Mouse (Mus musculus) ovary, adult 10 weeks (tissue): ENCODE data around the gene Rpl7l1. TPM values are rescaled to one million over a fixed set of nuclear protein-coding genes. Genes with fewer than 3 reads are reported as not detected.

ENCODE experiments used
- polyA plus RNA-seq: library from polyadenylated mRNA; stranded (reverse); fragments of 350-450 nt; fragmentation: Illumina TruSeq; extraction: RNeasy Lipid Tissue Mini Kit (QIAGEN cat#74804); gene quantifications from one replicate; pipeline ENCODE4 v1.2.3, GENCODE M21; 2014

Gene Rpl7l1
- 31.4 TPM for polyA plus RNA-seq

GRCm38 (mm10) chr17:46782341-46783221, at the start of gene Rpl7l1:
Gene Rpl7l1 (minus strand): TSS chr17:46782672.

GRCm38 (mm10) chr17:46772404-46773277, 9.8 kb downstream of the Rpl7l1 start, which contains the start of gene 2310039H08Rik:
Gene 2310039H08Rik (plus strand): TSS chr17:46772635.

GRCm38 (mm10) chr17:46763544-46763943, 18.9 kb downstream of the Rpl7l1 start, which contains the start of gene Ptcra:
Gene Ptcra (minus strand): TSS chr17:46763712.

GRCm38 (mm10) chr17:46751794-46752556, 30.5 kb downstream of the Rpl7l1 start, which contains the start of gene Cnpy3:
Gene Cnpy3 (minus strand): TSS chr17:46752214.

GRCm38 (mm10) chr17:46728904-46729318, 53.6 kb downstream of the Rpl7l1 start, which contains the start of gene Gnmt:
Gene Gnmt (minus strand): TSS chr17:46729168.

Other genes with a start within 250 kb of the Rpl7l1 start
- 2.8 TPM for gene Cul9, start 236.3 kb downstream of the Rpl7l1 start, polyA plus RNA-seq
- gene Srf, start 226.5 kb downstream of the Rpl7l1 start, polyA plus RNA-seq, result 0.34 TPM
- gene Ptk7, start 153.2 kb downstream of the Rpl7l1 start, polyA plus RNA-seq, result 0.57 TPM
- gene Klc4, start 136.7 kb downstream of the Rpl7l1 start, polyA plus RNA-seq, result not detected
- gene Mrpl2, start 136.4 kb downstream of the Rpl7l1 start, polyA plus RNA-seq, result 0.83 TPM
- 0.37 TPM for gene Cul7, start 132.3 kb downstream of the Rpl7l1 start, polyA plus RNA-seq
- gene Rrp36, start 108.3 kb downstream of the Rpl7l1 start, polyA plus RNA-seq, result 2.2 TPM
- gene Mea1, start 103.9 kb downstream of the Rpl7l1 start, polyA plus RNA-seq, result 2.4 TPM
- 4.6 TPM for gene Klhdc3, start 101.8 kb downstream of the Rpl7l1 start, polyA plus RNA-seq
- 9.5 TPM for gene Ppp2r5d, start 77.6 kb downstream of the Rpl7l1 start, polyA plus RNA-seq
- gene Pex6, start 71.2 kb downstream of the Rpl7l1 start, polyA plus RNA-seq, result 0.46 TPM
- gene Gnmt, start 53.5 kb downstream of the Rpl7l1 start, polyA plus RNA-seq, result not detected
- gene Cnpy3, start 30.5 kb downstream of the Rpl7l1 start, polyA plus RNA-seq, result 3.2 TPM
- not detected for gene Ptcra, start 19.0 kb downstream of the Rpl7l1 start, polyA plus RNA-seq
- gene 2310039H08Rik, start 10.0 kb downstream of the Rpl7l1 start, polyA plus RNA-seq, result 11.5 TPM
- 12.3 TPM for gene Bicral, start 75.8 kb upstream of the Rpl7l1 start, polyA plus RNA-seq
- 2.1 TPM for gene Tbcc, start 108.0 kb upstream of the Rpl7l1 start, polyA plus RNA-seq
- gene Prph2, start 127.8 kb upstream of the Rpl7l1 start, polyA plus RNA-seq, result not detected
- 29.3 TPM for gene Ubr2, start 227.9 kb upstream of the Rpl7l1 start, polyA plus RNA-seq